Mouse (Mus musculus) intestine, embryonic 16.5 days (tissue): ENCODE measurements around the gene Olfr56. TPM values are rescaled to one million over a fixed set of nuclear protein-coding genes. Genes with fewer than 3 reads are reported as not detected.
A peak's percentile ranks its signal among the peaks of the same experiment; 100 is the strongest.
"Not testable (repeated sequence)": the region's sequence is repeated elsewhere in the genome, so short reads cannot be mapped to it uniquely, and the experiment has no call there.

Source experiments
- ATAC-seq: fragments of 200-750 bp; cut with Nextera tagmentation; 2 replicates; pipeline ENCODE4 v1.8.0; 2017; ENCODE audit warnings: moderate TSS enrichment, moderate library complexity
- H3K27ac ChIP-seq: fragments of 300-500 bp; sonication (generic); 2 replicates; pipeline ENCODE4 v1.5.1; 2014; ENCODE audit warnings: mild to moderate bottlenecking, low read length
- H3K27me3 ChIP-seq: fragments of 300-500 bp; sonication (generic); replicated peaks from 2 replicates; pipeline ENCODE4 v1.6.1; 2014; ENCODE audit warnings: low read length, control low read depth, mixed read lengths; ENCODE audit not compliant: control insufficient read depth, insufficient read depth
- H3K36me3 ChIP-seq: fragments of 300-500 bp; sonication (generic); 2 replicates; pipeline ENCODE4 v1.6.1; 2014; ENCODE audit warnings: low read length, control low read depth; ENCODE audit not compliant: control insufficient read depth, insufficient read depth
- H3K4me1 ChIP-seq: fragments of 300-500 bp; sonication (generic); 2 replicates; pipeline ENCODE4 v1.6.1; 2014; ENCODE audit warnings: low read length, control low read depth, mixed read lengths; ENCODE audit not compliant: control insufficient read depth, insufficient read depth
- H3K4me2 ChIP-seq: fragments of 300-500 bp; sonication (generic); 2 replicates; pipeline ENCODE4 v1.6.1; 2014; ENCODE audit warnings: low read depth, low read length, control low read depth
- H3K4me3 ChIP-seq: fragments of 300-500 bp; sonication (generic); 2 replicates; pipeline ENCODE4 v1.5.1; 2014; ENCODE audit warnings: mild to moderate bottlenecking, low read length
- H3K9ac ChIP-seq: fragments of 300-500 bp; sonication (generic); 2 replicates; pipeline ENCODE4 v1.6.1; 2014; ENCODE audit warnings: low read depth, low read length
- H3K9me3 ChIP-seq: fragments of 300-500 bp; sonication (generic); 2 replicates; pipeline ENCODE4 v1.6.1; 2016; ENCODE audit warnings: low read length, control low read depth; ENCODE audit not compliant: control insufficient read depth
- WGBS: fragments of 180-500 bp; shearing (Covaris S2); extraction: QIAGEN DNeasy Blood & Tissue Kit; methylation state at CpG from one replicate; pipeline ENCODE4 v1.1.7; 2014; 5-methylcytosine and 5-hydroxymethylcytosine counted together
- polyA plus RNA-seq: library from polyadenylated mRNA; unstranded; fragments of >200 nt; fragmentation: Nextera tagmentation; extraction: Ambion mirVana; gene quantifications from 2 replicates; pipeline ENCODE4 v1.2.1, GENCODE M21; 2015

The Olfr56 gene
- polyA plus RNA-seq, 1 experiment from 2014 or later = 0.10 TPM

GRCm38 (mm10) chr11:49051093-49051891 is 72.6 kb downstream of the Olfr56 start, which contains the start of gene 9930111J21Rik2:
Gene 9930111J21Rik2, minus strand, starts transcription at chr11:49051242.
- not testable (repeated sequence) for H3K36me3 ChIP-seq, H3K4me2 ChIP-seq, H3K4me1 ChIP-seq, H3K27ac ChIP-seq, ATAC-seq, H3K9ac ChIP-seq, H3K9me3 ChIP-seq, H3K27me3 ChIP-seq, H3K4me3 ChIP-seq
- WGBS = 83% methylated on average over 1 of the region's 6 CpGs

- H3K4me3 ChIP-seq, H3K9ac ChIP-seq, H3K4me1 ChIP-seq, H3K4me2 ChIP-seq, H3K27ac ChIP-seq, H3K9me3 ChIP-seq, ATAC-seq, H3K27me3 ChIP-seq, H3K36me3 ChIP-seq: not testable (repeated sequence)
- WGBS = no CpG with 5 or more reads among the region's 5 CpGs
Observed at GRCm38 (mm10) chr11:49051894-49052293, 73.2 kb downstream of the Olfr56 start.

GRCm38 (mm10) chr11:49060061-49060460 is 81.4 kb downstream of the Olfr56 start:
- H3K36me3 ChIP-seq, H3K4me3 ChIP-seq, H3K27me3 ChIP-seq, H3K9me3 ChIP-seq, H3K9ac ChIP-seq, ATAC-seq, H3K4me1 ChIP-seq, H3K27ac ChIP-seq, H3K4me2 ChIP-seq: not testable (repeated sequence)
- 73% methylated on average over 2 of the region's 3 CpGs for WGBS

GRCm38 (mm10) chr11:49061865-49062264 is 83.2 kb downstream of the Olfr56 start:
- ATAC-seq = not testable (repeated sequence)

GRCm38 (mm10) chr11:49063713-49064469 is 85.2 kb downstream of the Olfr56 start, which contains the start of gene Tgtp2:
Gene Tgtp2, minus strand, starts transcription at chr11:49064206.
- H3K36me3 ChIP-seq, H3K4me1 ChIP-seq, H3K27ac ChIP-seq, H3K4me3 ChIP-seq, H3K9me3 ChIP-seq, H3K27me3 ChIP-seq, H3K4me2 ChIP-seq, H3K9ac ChIP-seq, ATAC-seq: not testable (repeated sequence)
- WGBS = 79% methylated on average over 5 of the region's 5 CpGs

More at GRCm38 (mm10) chr11:49061865-49062264, 83.2 kb downstream of the Olfr56 start:
- H3K9me3 ChIP-seq, H3K4me1 ChIP-seq, H3K4me2 ChIP-seq, H3K36me3 ChIP-seq, H3K27me3 ChIP-seq, H3K9ac ChIP-seq, H3K27ac ChIP-seq, H3K4me3 ChIP-seq: not testable (repeated sequence)
- 55% methylated on average over 1 of the region's 2 CpGs for WGBS

- 81% methylated on average over 1 of the region's 1 CpGs for WGBS
- Histone ChIP-seq H3K4me2 (no peak overlapping the region), H3K36me3 (no peaks in the 10 kb centered on the region), H3K9me3 (no peaks in the 10 kb centered on the region), H3K4me1 (no peaks in the 10 kb centered on the region), H3K27me3 (no peaks in the 10 kb centered on the region), H3K9ac (no peak overlapping the region), H3K4me3 (no peak overlapping the region), H3K27ac (no peak overlapping the region)
- no peak for ATAC-seq
Observed at GRCm38 (mm10) chr11:49068358-49068757, 89.7 kb downstream of the Olfr56 start.

- H3K27me3 ChIP-seq, H3K9ac ChIP-seq, H3K4me1 ChIP-seq, H3K9me3 ChIP-seq, H3K4me3 ChIP-seq, H3K36me3 ChIP-seq, H3K4me2 ChIP-seq: not testable (repeated sequence)
- WGBS = 60% methylated on average over 6 of the region's 6 CpGs
- peak; percentile 56; the same call in 1 of the 2 replicates for ATAC-seq
- H3K27ac ChIP-seq = peak within 1 kb of the TSS; percentile 34; the same call in 1 of the 2 replicates
Observed at GRCm38 (mm10) chr11:49076001-49076757, 97.5 kb downstream of the Olfr56 start, which contains the start of gene Ifi47. Gene Ifi47, plus strand, starts transcription at chr11:49076587.

- no peaks in the 10 kb centered on the region for H3K27me3 ChIP-seq
- no peak overlapping the region for H3K27ac ChIP-seq
- no peak overlapping the region for H3K4me3 ChIP-seq
- no peak overlapping the region for H3K9ac ChIP-seq
- H3K4me2 ChIP-seq = no peak overlapping the region
- no peak for ATAC-seq
- no peaks in the 10 kb centered on the region for H3K36me3 ChIP-seq
- no peaks in the 10 kb centered on the region for H3K9me3 ChIP-seq
- 0 out of 2 replicates have a peak, but pooled peaks cover 2% of the 10 kb centered on the region for H3K4me1 ChIP-seq
- 67% methylated on average over 1 of the region's 1 CpGs for WGBS
Observed at GRCm38 (mm10) chr11:49077012-49077411, 98.3 kb downstream of the Olfr56 start.

- Histone ChIP-seq H3K36me3 (no peaks in the 10 kb centered on the region), H3K9ac (no peak overlapping the region), H3K4me1 (0 out of 2 replicates have a peak, but pooled peaks cover 2% of the 10 kb centered on the region), H3K4me3 (no peak overlapping the region), H3K27me3 (no peaks in the 10 kb centered on the region), H3K27ac (no peak overlapping the region), H3K9me3 (no peaks in the 10 kb centered on the region), H3K4me2 (no peak overlapping the region)
- WGBS = 56% methylated on average over 3 of the region's 3 CpGs
- ATAC-seq = peak; percentile 57
Observed at GRCm38 (mm10) chr11:49078719-49079118, 100.0 kb downstream of the Olfr56 start.
